Comparison of ENCODE assay signal across 19 mouse cellular contexts in genomic region chr17:43113391-43113984, GRCm38 (mm10).
DNase-seq lines count a peak whose midpoint lies in the region; ATAC-seq lines count a peak whose summit lies in the region.
"Had no signal": no experiment of that assay in that cellular context is flagged by ENCODE, and none has a peak within 500 bp of the region (broad histone marks: within the 10 kb centered on the region; RNA-seq: fewer than 3 reads in every experiment).

No protein-coding gene starts in this region.

- H3K27ac ChIP-seq in kidney, embryonic 16.5 days (ENCODE audit: low read length), result peak overlapping the region; percentile 89
- H3K27ac ChIP-seq: forebrain, embryonic 15.5 days; liver, embryonic 13.5 days; stomach, embryonic 15.5 days had no signal

- H3K4me2 ChIP-seq in kidney, embryonic 16.5 days (replicated peaks; ENCODE audit: low read depth, low read length), result no peak overlapping the region
- H3K4me2 ChIP-seq: forebrain, embryonic 15.5 days; heart, embryonic 11.5 days; liver, embryonic 13.5 days; stomach, embryonic 15.5 days had no signal

- no peaks in the 10 kb centered on the region for H3K36me3 ChIP-seq in kidney, embryonic 16.5 days (ENCODE audit: insufficient read depth, low read length)
- H3K36me3 ChIP-seq: forebrain, embryonic 15.5 days; liver, embryonic 13.5 days; stomach, embryonic 15.5 days had no signal

- peaks cover 18% of the 10 kb centered on the region; the same call in 1 of the 2 replicates for H3K4me1 ChIP-seq in kidney, embryonic 16.5 days (ENCODE audit: insufficient read depth, low read length)
- H3K4me1 ChIP-seq: forebrain, embryonic 15.5 days; stomach, embryonic 15.5 days had no signal

- no peak overlapping the region for H3K4me3 ChIP-seq in kidney, embryonic 16.5 days (ENCODE audit: low read length)
- H3K4me3 ChIP-seq: forebrain, embryonic 15.5 days; liver, embryonic 13.5 days; stomach, embryonic 15.5 days had no signal

- WGBS in kidney, embryonic 16.5 days, result 60% methylated on average over 9 of the region's 9 CpGs

- no peaks in the 10 kb centered on the region for H3K27me3 ChIP-seq in kidney, embryonic 16.5 days (ENCODE audit: insufficient read depth, low read length)
- H3K27me3 ChIP-seq: forebrain, embryonic 15.5 days; liver, embryonic 13.5 days; Patski; stomach, embryonic 15.5 days had no signal

- no peaks in the 10 kb centered on the region for H3K9me3 ChIP-seq in kidney, embryonic 16.5 days (ENCODE audit: low read length)
- H3K9me3 ChIP-seq: forebrain, embryonic 15.5 days; liver, embryonic 13.5 days; stomach, embryonic 15.5 days had no signal

- peak; percentile 62; the same call in 1 of the 2 replicates for ATAC-seq in kidney, embryonic 16.5 days (ENCODE audit: low FRiP score, low TSS enrichment)
- ATAC-seq: activated CD4-positive, CD25-positive, alpha-beta regulatory T cell, adult 4 months had no signal

- no peak overlapping the region for H3K9ac ChIP-seq in kidney, embryonic 16.5 days (replicated peaks; ENCODE audit: low read length)
- H3K9ac ChIP-seq: forebrain, embryonic 15.5 days; liver, embryonic 13.5 days; stomach, embryonic 15.5 days had no signal

- peak; percentile 69 for DNase-seq in kidney, adult 18-20 months
- no peak for DNase-seq in kidney, postnatal 10 days
- peak; percentile 25 for DNase-seq in retina, postnatal 1 day
- DNase-seq in retina, embryonic 14.5 days (ENCODE audit: low spot score), result no peak
- DNase-seq in yolk sac, embryonic 10.5 days (ENCODE audit: low spot score), result peak; percentile 52
- DNase-seq in gastrocnemius, postnatal 25 days, result no peak
- no peak for DNase-seq in B cell, adult 2 months
- DNase-seq: adrenal gland, postnatal 25 days; cerebellum, adult 2 months; heart, postnatal 36 days; liver, embryonic 13.5 days; lung, postnatal 14 days; thymus, postnatal 25 days had no signal

Comparison
In these comparisons a context has a peak if more than half of its experiments do, and no peak if none do; other contexts are left out.
1. DNase-seq: peak in kidney, adult 18-20 months (single experiment), retina, postnatal 1 day (single experiment) and yolk sac, embryonic 10.5 days (single experiment); none in kidney, postnatal 10 days (single experiment), retina, embryonic 14.5 days (single experiment), gastrocnemius, postnatal 25 days (single experiment) and B cell, adult 2 months (0 of 2).